Mouse (Mus musculus) granulocyte monocyte progenitor cell, adult 5-6 weeks (primary cell): Measurements from ENCODE around the gene Fbf1. TPM values are rescaled to one million over a fixed set of nuclear protein-coding genes. Genes with fewer than 3 reads are reported as not detected.

Experiments used
- ATAC-seq: replicated peaks from 2 replicates; pipeline ENCODE4 v1.8.0; 2016; ENCODE audit warnings: mild to moderate bottlenecking, moderate TSS enrichment, inconsistent platforms; ENCODE audit not compliant: poor library complexity, severe bottlenecking
- total RNA-seq, 2 experiments: library from RNA; stranded (forward) in 1 of 2; stranded (reverse) in 1 of 2; fragments of 200-712, 200-1000 nt in 1 of 2; fragments of >200 nt in 1 of 2; fragmentation: Nextera tagmentation in 1 of 2; gene quantifications; 2 replicates each; pipeline ENCODE4 v1.2.3; 2014 to 2017

The Fbf1 gene
- total RNA-seq, 2 experiments from 2014 or later = 15.3 to 22.2 TPM

DNA sequence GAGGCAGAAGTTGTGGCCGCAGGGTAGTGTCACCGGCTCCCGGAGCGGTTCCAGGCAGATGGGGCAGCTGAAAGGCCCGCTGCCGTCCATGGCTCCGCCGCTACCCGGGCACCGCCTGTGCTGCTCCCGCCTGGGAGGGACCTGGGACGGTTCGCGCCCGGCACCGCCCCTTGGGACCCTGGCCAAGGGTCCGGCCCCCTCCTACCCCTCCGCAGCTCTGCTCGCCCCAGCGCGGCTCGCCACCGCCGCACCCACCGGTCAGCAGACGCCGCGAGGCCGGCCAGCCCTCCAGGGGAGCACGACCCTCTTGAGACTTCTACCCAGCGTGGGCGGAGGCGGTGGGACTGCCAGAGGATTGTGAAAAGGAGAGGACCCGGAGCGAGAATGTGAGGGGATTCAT is 57.8 kb downstream of the Fbf1 start:
- peak; percentile 45 for ATAC-seq

DNA sequence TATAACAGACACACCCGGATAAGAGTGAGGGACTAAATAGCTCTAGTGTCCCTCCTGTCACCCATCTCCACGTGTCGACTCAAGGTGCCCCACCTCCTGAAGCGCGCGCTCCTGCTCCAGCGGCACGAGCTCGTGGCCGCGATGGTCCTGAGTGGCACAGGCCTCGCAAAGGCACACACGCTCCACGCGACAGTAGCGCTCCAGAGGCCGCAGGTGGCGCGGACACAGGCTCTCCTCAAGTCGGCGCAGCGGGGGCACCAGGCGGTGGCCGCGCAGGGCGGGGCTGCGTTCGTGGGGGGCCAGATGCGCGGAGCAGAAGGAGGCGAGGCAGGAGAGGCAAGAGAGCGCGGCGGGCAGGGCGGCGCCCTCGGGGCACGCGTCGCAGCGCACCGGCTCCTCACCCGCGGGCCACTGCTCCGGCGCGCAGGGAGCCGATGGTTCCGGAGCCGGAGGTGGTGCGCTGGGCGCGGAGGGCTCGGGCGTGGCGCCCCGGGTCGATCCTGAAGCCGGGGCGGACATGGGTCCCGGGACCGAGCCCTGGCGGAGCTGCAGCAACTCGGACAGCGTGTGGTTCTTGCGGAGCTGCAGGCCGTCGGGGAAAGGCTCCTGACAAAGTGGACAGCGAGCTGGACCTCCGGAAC is 58.4 kb downstream of the Fbf1 start:
- ATAC-seq = peak; percentile 43

DNA sequence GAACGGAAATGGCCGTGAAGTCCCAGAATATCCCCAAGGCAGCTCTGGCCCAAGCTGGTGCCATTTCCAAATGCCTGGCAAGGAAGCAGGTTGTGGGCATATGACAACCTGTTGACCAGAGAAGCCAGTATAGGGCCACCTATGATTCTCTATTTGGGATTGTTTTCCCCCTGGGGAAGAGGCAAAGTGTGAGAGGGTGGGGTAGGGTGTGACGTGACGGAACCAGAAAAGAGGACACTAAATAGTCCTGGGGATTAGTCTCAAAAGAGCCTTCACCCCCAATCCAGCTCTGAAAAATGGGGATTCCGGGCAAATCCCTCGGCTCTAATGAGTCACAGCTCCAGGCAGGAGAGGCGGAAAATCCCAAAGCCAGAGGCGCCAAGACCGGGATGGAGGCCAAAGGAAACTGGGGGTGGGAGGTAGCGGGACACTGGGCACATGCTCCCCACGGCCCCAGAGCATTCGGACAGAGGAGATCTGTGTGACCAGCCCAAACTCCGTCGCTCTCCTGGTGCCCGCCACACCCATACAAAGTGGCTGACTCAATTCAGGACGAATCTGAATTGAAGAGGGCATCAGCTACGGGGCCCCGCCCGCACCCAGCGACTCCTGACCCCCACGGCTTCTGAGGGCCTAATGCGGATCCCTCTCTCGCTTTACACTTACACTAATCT is 59.4 kb downstream of the Fbf1 start:
- ATAC-seq = no peak

DNA sequence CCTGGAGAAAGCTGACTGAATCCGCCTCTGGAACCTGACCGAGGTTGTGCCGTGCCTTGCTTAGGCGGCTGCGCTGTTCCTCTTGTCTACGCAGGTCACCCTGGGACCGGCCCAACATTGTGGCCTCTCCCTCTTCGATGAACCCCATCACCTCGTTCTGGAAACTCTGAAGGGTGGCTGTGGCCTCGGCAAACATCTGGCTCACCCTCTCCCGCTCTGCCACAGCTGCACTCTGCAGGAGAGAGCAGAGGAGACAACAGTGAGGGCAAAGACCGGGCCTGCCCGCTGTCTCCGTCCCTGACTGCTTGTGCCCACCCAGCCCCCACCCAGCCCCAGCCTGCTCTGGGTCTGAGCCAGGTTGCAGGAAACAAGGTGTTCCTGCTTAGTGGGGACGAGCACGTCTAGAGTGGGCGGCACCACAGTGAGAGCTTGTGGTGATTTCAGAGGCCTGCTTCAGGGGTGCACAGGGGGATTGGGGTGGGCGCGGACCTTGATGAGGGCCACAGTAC is 60.1 kb downstream of the Fbf1 start:
- no peak for ATAC-seq

DNA sequence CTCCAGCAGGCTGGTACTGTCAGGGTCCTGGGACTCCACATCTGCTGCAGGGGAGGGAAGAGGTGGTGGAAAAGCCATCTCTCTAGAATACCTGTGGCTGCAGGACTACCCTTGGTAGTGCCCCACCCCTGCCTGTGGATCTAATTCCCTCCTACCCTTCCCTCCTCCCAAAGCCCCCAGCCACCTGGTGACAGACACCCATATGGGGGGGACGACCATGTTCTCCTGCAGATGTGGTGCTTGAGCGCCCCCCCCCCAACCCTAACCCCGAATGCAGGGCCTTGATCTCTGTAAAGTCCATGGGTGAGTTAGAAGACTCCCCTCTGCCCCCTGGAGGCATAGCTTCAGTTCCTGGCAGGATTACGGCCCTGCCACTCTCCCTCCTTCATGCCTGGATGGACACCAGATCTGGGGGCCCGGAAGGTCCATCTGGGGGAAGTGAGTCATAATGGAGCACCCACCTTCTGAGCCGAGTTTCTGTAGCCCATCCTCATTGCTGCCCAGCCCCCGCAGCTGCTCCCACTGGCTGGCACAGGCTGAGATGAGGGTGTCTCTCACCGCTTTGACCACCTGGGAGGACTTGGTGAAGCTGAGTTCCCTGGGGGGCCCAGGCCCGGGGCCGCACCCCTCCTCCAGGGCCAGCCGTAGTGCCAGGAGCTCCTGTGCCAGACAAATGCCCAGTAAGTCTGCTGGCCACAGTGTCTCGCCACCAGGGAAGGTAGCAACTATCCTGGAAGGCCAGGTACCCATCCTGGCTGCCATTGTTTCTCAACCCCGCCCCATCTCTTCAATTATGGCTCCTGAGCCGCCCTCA is 60.8 kb downstream of the Fbf1 start:
- no peak for ATAC-seq

DNA sequence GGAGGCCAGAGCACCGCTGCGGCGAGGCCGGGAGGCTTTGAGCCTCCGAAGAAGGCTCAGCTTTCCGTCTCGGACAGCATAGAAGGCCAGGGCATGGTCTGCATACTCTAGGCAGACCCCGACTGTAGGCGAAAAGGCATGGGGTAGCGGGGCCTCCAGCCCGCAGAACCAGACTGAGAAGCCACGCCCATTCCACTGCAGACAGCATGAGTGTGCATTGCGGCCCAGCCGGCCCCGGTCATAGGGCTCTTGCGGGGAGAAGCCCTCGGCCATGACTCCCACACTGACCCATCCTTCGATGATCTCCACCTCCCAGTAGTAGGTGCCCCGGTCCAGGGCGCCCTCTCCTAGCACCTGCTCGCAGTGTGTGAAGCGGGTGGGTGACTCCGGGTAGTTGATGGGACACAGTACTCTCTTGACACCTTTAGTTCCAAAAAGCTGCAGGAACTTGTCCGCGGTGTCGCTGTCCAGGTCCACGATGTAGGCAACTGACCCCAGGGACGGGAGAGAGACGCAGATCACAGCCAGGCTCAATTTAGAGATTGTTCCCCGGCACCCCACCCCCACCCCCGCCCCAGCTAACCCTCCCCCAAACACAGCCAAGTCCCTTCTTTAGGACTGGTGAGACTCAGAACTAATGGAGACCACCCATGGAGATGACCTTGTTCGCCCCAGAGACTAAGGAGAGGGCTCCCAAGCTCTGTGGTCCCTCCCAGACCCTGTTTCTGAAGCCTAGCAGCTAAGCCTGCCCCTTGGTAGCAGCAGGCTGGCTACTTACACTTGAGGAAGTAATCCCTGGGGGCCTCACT is 61.6 kb downstream of the Fbf1 start:
- ATAC-seq = no peak

DNA sequence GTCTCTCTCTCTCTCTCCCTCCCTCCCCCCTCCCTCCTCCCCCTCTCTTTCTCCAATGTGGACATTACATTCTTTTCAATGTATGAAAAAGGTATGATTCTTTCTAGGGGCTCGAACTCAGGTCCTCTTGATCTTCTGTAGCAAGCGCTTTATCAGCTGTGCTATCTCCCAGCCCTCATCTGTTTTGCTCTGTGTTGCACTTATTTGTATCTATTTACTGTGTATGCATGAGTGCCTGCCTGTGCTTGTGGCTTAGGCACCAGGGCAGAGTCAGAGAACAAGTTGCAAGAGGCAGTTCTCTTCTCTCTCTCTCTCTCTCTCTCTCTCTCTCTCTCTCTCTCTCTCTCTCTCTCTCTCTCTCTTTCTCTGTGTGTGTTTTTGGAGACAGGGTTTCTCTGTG is 62.9 kb downstream of the Fbf1 start:
- no peak for ATAC-seq

DNA sequence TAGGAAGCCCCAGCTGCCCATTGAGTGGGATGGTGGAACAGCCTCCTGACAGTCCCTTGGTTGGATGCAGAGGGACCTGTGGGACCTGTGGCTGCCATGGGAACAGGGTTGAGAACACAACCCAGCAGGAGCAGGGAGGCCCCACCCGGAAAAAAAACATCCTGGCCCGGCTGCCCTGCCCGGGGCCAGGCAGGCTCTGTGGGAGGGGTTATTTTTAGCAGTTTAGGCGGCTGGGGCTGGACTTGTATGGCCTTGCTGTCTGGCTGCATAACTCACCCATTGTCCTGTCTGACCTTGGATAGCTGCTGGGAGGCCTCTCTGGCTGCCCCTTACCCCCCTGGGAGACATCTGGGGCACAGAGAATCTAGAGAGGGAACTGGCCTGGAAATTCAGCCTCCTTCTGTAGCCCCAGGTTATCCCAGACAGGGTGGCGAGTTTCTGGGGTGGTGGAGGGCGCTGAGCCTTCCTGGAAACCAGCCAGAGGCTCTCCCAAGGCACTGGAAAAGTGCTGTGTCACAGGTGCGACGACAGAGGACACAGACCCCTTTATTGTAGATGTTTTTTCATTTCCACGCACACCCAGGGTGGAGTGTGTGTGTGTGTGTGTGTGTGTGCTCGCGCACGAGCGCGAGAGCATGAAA is 63.8 kb downstream of the Fbf1 start:
- ATAC-seq = no peak

DNA sequence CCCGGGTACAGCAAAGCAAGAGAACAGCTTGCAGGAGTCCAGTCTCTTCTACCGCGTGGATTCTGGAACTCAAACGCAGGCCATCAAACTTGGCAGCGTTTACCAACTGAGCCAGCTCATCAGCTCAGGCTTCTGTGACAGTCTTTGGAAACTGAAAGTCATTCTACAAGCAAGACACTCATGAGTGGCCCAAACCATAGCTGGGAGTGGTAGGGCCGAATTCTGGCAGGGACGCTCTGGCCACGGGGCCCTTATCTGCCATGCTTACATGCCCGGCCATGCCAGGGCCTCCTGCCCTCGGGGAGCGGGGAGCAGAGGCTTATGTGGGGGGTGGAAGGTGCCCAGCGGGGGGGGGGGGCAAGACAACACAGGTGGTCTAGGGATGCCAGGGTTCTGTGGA is 64.4 kb downstream of the Fbf1 start:
- no peak for ATAC-seq

DNA sequence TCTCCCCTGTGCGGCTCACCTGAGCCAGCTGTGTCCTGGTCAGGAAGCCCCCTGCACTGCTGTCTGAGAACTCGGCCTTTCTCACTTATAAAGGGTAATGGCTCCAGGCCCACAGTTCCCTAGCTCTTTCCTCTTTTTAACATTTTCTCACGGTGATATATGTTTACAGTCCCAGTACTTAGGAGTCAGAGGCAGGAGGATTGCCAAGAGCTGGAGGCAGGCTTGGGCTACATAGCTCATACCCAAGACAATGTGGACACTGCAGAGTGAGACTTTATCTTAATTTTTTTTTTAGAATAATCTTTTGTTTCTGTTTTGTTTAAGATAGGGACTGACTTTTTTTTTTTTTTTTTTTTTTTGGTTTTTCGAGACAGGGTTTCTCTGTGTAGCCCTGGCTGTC is 65.5 kb downstream of the Fbf1 start:
- ATAC-seq = no peak

DNA sequence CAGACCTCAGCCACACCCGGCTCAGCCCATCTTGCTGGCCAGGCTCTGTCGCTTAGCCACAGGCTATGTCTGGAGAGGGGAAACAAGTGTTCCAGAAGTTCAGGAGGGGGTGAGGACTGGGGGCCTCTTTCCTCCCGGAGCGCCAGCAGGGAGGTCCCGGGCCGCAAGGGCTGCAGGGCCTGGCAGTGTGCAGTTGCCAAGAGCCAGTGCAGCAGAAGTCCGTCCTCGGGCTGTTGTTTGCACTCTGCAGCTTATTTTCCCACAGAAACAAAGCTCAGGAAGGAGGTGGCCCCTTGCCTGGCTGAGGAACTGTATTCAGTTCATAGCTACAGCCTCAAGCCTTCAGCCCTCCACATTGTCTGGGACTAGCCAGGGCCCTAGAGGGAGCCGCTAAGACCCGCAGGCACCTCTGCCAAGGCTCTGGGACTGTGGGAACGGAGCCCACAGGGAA is 66.0 kb downstream of the Fbf1 start:
- ATAC-seq = 0 out of 2 replicates have a peak, but pooled peaks have one; percentile 16

DNA sequence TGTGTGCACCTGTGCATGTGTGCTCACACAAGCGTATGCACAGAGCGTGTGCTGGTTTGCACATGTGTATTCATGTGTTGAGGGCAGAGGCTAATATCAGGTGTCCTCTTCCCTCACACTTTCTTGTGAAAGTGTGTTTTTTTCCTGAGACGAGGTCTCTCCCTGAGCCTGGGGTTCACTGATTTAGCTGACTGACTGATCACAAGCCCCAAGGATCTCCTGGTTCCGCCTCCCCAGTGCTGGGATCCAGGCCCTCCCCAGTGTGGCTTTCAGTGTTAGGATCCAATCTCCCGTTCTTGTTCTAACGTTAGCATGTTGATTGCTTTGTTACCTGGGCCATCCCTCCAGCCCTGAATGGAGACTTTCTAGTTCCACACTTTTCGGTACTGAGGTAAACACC is 67.1 kb downstream of the Fbf1 start:
- ATAC-seq = no peak

DNA sequence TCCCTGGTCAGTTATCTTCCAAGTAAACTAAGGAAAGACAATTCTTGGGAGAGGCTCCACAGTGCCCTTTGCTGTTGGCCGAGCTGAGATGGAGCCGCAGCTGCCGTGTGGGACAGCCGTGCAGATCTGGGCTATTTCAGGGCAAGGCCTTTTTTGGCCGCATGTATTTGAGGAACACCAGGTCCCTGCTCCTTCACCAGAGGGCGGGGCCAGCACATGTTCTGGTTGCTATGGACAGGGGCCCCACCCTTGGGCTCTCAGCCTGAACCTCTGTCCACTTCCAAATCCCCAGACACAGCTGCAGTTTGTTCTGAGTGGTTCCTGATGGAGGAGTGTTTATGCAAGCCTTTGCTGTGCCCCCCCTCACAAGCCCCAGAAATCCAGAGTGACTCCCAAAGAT is 67.6 kb downstream of the Fbf1 start:
- ATAC-seq = peak; percentile 50

DNA sequence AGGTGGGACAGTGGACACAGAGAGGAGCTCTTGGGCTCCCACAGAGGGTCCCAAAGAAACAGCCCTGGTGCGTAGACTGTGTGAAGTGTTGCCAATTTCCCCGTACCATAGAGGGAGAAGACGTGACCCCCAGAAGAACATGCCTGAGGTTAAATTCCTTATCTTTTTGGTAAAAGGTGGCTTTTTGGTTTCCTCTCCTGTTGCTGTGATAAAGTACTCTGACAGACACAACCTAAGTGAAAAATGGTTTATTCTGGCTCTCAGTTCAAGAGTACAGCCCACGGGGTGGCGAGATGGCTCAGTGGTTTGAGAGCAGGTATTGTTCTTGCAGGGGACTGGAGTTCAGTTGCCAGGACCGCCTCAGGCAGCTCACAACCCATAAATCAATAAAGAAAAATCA is 68.5 kb downstream of the Fbf1 start:
- no peak for ATAC-seq

DNA sequence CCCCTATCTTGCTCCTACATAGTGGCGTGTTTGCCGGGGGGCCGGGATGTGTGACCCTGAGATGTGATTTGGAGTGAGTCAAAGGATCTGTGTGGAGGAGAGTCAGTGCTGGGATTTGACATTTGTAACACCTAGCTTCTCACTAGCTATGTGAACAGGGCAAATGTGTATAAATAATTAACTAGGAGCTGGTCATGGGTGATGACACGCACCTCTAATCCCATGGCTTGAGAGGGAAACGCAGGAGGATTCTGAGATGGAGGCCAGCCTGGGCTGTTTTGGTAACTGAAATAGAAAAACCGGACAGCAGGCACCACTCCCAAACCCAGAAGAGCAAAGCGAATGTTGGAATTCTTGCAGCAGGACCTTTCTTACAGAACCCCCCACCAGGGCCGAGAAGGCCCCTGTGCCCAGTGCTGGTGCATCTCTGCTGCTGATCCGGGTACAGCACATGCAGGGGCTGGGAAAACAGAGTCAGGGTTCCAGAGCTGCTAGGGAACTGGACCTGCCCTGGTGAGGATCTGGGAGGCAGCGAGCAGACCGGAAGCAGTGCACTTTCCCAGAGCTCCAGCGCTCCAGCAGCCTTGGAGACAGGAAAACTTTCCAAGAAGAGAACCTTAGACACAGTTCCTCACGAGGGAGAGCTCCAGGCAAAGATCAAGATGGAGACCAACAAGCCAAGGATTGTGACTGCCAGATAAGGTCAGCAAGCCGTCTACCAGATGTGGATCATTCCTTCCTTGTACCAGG is 69.1 kb downstream of the Fbf1 start:
- ATAC-seq = no peak

DNA sequence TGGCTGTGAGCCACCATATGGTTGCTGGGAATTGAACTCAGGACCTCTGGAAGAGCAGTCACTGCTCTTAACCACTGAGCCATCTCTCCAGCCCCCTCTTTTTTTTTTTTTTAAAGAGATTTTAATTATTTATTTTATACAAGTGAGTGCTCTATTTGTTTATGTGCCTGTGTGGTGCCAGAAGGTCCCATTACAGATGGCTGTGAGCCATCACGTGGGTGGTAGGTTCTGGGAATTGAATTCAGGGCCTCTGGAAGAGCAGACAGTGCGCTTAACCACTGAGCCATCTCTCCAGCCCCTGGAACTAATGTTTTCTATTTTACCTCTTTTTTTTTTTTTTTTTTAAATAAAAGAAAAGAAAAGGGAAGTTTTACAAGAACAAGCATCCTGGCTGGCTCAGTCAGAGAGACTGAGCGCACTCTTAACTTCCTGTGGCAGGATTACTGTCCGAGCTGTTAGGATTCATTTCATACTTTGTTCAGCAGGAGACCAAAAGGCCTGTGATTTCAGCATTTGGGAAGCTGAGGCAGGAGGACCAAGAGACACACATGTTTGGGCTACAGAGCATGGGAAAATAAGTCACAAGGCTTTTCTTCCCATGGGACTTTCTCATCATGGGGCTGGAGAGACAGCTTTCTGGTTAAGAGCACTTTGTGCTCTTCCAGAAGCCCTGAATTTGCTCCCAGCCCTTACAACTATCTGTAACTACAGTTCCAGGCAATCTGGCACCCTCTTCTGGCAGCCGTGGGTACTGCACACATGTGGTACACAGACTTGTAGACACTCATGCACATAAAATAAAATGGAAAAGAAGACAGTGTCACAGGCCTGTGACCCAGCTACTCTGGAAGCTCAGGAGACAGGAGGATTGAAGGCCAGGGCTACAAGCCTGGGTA is 71.5 kb downstream of the Fbf1 start:
- ATAC-seq = no peak

DNA sequence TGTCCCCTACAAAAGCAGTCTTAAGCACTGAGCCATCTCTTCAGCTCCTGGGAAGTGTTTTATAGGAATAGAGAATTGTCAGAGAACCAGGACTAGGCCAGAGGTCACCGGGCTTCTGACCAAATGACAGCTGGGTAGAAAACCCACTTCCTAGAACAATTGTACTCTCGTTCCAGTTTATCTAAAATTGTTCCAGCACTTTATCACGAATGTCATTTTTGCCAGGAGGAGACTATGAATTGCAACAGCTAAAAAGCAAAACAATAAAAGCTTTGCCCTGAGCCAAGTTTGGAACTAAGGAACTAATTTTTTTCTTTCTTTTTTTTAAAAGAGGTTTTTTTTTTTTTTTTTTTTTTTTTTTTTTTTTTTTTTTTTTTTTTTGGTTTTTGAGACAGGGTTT is 72.4 kb downstream of the Fbf1 start:
- ATAC-seq = no peak
